Mouse (Mus musculus) intestine, postnatal 0 days (tissue): ENCODE results near the gene Pip5k1b. TPM values are rescaled to one million over a fixed set of nuclear protein-coding genes. Genes with fewer than 3 reads are reported as not detected.

Experiments
- ATAC-seq: fragments of 200-750 bp; cut with Nextera tagmentation; 2 replicates; pipeline ENCODE4 v1.8.0; 2017; ENCODE audit warnings: mild to moderate bottlenecking, moderate TSS enrichment, moderate library complexity
- H3K27ac ChIP-seq: fragments of 300-500 bp; sonication (generic); 2 replicates; pipeline ENCODE4 v1.5.1; 2014; ENCODE audit warnings: mild to moderate bottlenecking, low read depth, low read length, moderate library complexity
- H3K27me3 ChIP-seq: fragments of 300-500 bp; sonication (generic); replicated peaks from 2 replicates; pipeline ENCODE4 v1.6.1; 2014; ENCODE audit warnings: low read length, mixed read lengths; ENCODE audit not compliant: control insufficient read depth, insufficient read depth
- H3K36me3 ChIP-seq: fragments of 300-500 bp; sonication (generic); 2 replicates; pipeline ENCODE4 v1.6.1; 2014; ENCODE audit warnings: mild to moderate bottlenecking, moderate library complexity; ENCODE audit not compliant: control insufficient read depth, insufficient read depth
- H3K4me1 ChIP-seq: fragments of 300-500 bp; sonication (generic); replicated peaks from 2 replicates; pipeline ENCODE4 v1.6.1; 2014; ENCODE audit warnings: antibody characterized with exemption, low read length, mixed read lengths; ENCODE audit not compliant: control insufficient read depth, insufficient read depth
- H3K4me2 ChIP-seq: fragments of 300-500 bp; sonication (generic); replicated peaks from 2 replicates; pipeline ENCODE4 v1.6.1; 2014; ENCODE audit warnings: low read depth, mild to moderate bottlenecking, moderate library complexity
- H3K4me3 ChIP-seq: fragments of 300-500 bp; sonication (generic); 2 replicates; pipeline ENCODE4 v1.5.1; 2014; ENCODE audit warnings: low read depth, low read length
- H3K9ac ChIP-seq: fragments of 300-500 bp; sonication (generic); 2 replicates; pipeline ENCODE4 v1.6.1; 2014; ENCODE audit warnings: mild to moderate bottlenecking, low read depth, low read length
- H3K9me3 ChIP-seq: fragments of 300-500 bp; sonication (generic); 2 replicates; pipeline ENCODE4 v1.6.1; 2016; ENCODE audit warnings: mixed run types; ENCODE audit not compliant: control insufficient read depth
- CTCF ChIP-seq: sonication (generic); IDR thresholded peaks from 2 replicates; pipeline ENCODE4 v1.5.1; 2016; ENCODE audit warnings: low read depth, mild to moderate bottlenecking, control low read depth, antibody characterized with exemption, moderate library complexity
- WGBS: fragments of 180-500 bp; shearing (Covaris S2); extraction: QIAGEN DNeasy Blood & Tissue Kit; methylation state at CpG from one replicate; pipeline ENCODE4 v1.1.7; 2014; 5-methylcytosine and 5-hydroxymethylcytosine counted together
- polyA plus RNA-seq: library from polyadenylated mRNA; unstranded; fragments of >200 nt; fragmentation: Nextera tagmentation; extraction: Ambion mirVana; gene quantifications from 2 replicates; pipeline ENCODE4 v1.2.1, GENCODE M21; 2015

The Pip5k1b gene
- polyA plus RNA-seq, 1 experiment from 2014 or later = 29.4 TPM

GRCm38 (mm10) chr19:24332956-24333355 lies 222.7 kb downstream of the Pip5k1b start:
- no peaks in the 10 kb centered on the region for H3K4me1 ChIP-seq
- no peak overlapping the region for H3K4me3 ChIP-seq
- no peak for TF ChIP-seq CTCF
- no peaks in the 10 kb centered on the region; the same call in 1 of the 2 replicates for H3K36me3 ChIP-seq
- ATAC-seq = no peak
- H3K9ac ChIP-seq = no peak overlapping the region
- H3K4me2 ChIP-seq = no peak overlapping the region
- no peaks in the 10 kb centered on the region for H3K9me3 ChIP-seq
- H3K27ac ChIP-seq = no peak overlapping the region
- 54% methylated on average over 5 of the region's 5 CpGs for WGBS
- no peaks in the 10 kb centered on the region for H3K27me3 ChIP-seq

GRCm38 (mm10) chr19:24331274-24331673 lies 224.4 kb downstream of the Pip5k1b start:
- Histone ChIP-seq H3K27ac (no peak overlapping the region), H3K4me3 (no peak overlapping the region), H3K9ac (no peak overlapping the region), H3K4me2 (no peak overlapping the region), H3K4me1 (no peaks in the 10 kb centered on the region), H3K27me3 (no peaks in the 10 kb centered on the region), H3K9me3 (no peaks in the 10 kb centered on the region), H3K36me3 (no peaks in the 10 kb centered on the region)
- ATAC-seq = no peak
- WGBS = 77% methylated on average over 2 of the region's 2 CpGs
- no peak for TF ChIP-seq CTCF

GRCm38 (mm10) chr19:24330366-24330765 lies 225.3 kb downstream of the Pip5k1b start:
- Histone ChIP-seq H3K4me2 (no peak overlapping the region), H3K36me3 (no peaks in the 10 kb centered on the region), H3K27ac (no peak overlapping the region), H3K27me3 (no peaks in the 10 kb centered on the region), H3K4me1 (no peaks in the 10 kb centered on the region), H3K4me3 (no peak overlapping the region), H3K9ac (no peak overlapping the region), H3K9me3 (no peaks in the 10 kb centered on the region)
- TF ChIP-seq CTCF = no peak
- WGBS = 79% methylated on average over 2 of the region's 2 CpGs
- no peak for ATAC-seq

- 42% methylated on average over 2 of the region's 2 CpGs for WGBS
- Histone ChIP-seq H3K4me1 (no peaks in the 10 kb centered on the region), H3K4me2 (no peak overlapping the region), H3K27ac (no peak overlapping the region), H3K9me3 (no peaks in the 10 kb centered on the region), H3K4me3 (no peak overlapping the region), H3K9ac (no peak overlapping the region), H3K36me3 (no peaks in the 10 kb centered on the region), H3K27me3 (no peaks in the 10 kb centered on the region)
- no peak for ATAC-seq
- TF ChIP-seq CTCF = no peak
Observed at GRCm38 (mm10) chr19:24327921-24328320, 227.8 kb downstream of the Pip5k1b start.

DNA sequence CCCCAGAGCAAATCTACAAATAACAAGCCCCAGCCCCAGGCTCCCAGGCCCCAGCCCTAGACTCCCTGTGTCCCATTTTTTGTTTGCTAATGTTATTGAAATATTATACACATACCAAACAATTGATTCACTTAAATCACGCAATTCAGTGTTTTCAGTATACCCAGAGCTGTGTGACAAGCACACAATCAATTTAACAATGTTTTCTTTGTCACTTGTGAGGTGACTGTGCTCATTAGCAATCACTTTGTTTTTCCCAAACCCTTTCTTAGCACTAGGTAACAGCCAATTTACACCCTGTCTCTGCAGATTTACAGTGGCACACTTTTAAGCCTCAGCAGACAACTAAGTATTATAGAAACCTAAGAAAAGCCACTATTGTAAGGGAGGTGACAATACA lies 228.7 kb downstream of the Pip5k1b start:
- Histone ChIP-seq H3K36me3 (no peaks in the 10 kb centered on the region), H3K27ac (no peak overlapping the region; the same call in 1 of the 2 replicates), H3K4me1 (no peaks in the 10 kb centered on the region), H3K4me2 (no peak overlapping the region), H3K27me3 (no peaks in the 10 kb centered on the region), H3K9ac (no peak overlapping the region), H3K9me3 (no peaks in the 10 kb centered on the region), H3K4me3 (no peak overlapping the region)
- no peak for ATAC-seq
- TF ChIP-seq CTCF = no peak
- WGBS = 40% methylated on average over 1 of the region's 1 CpGs

- WGBS = 76% methylated on average over 6 of the region's 6 CpGs
- Histone ChIP-seq H3K4me1 (no peaks in the 10 kb centered on the region), H3K4me3 (no peak overlapping the region), H3K9ac (no peak overlapping the region), H3K36me3 (no peaks in the 10 kb centered on the region), H3K27ac (no peak overlapping the region), H3K27me3 (no peaks in the 10 kb centered on the region), H3K9me3 (no peaks in the 10 kb centered on the region), H3K4me2 (no peak overlapping the region)
- ATAC-seq = no peak
- no peak for TF ChIP-seq CTCF
Observed at GRCm38 (mm10) chr19:24325692-24326091, 230.0 kb downstream of the Pip5k1b start.
